Mouse (Mus musculus): Measurements from ENCODE around the gene Draxin.
A peak's percentile ranks its signal among the peaks of the same experiment; 100 is the strongest.

- TF ChIP-seq POLR2A (IDR thresholded peaks at IDR 0.05; ENCODE audit: low read depth, low read length) (no peak), CTCF (IDR thresholded peaks at IDR 0.05; ENCODE audit: extremely low read depth, insufficient read length, insufficient replicate concordance, low read depth, low read length) (peak; percentile 30; the same call in 1 of the 2 replicates)
These were observed 15.0 kb downstream of the Draxin start for GRCm38 (mm10) chr4:148115467-148115866.

Measured in small intestine, adult 2 months (tissue).